Mouse (Mus musculus) midbrain, embryonic 11.5 days (tissue): ENCODE measurements at regions not wholly inside any gene's neighbourhood (a gene's known extent, or its start where the extent isn't known, plus 50 kb on each side); places are given as distances from the start of the nearest gene placed in this dataset.
A peak's percentile ranks its signal among the peaks of the same experiment; 100 is the strongest.
"Not testable (repeated sequence)": the region's sequence is repeated elsewhere in the genome, so short reads cannot be mapped to it uniquely, and the experiment has no call there.

Experiments used
- ATAC-seq: fragments of 200-750 bp; cut with Nextera tagmentation; 2 replicates; pipeline ENCODE4 v1.8.0; 2017; ENCODE audit warnings: moderate TSS enrichment, moderate library complexity; ENCODE audit not compliant: low FRiP score
- DNase-seq: peaks from one replicate; pipeline ENCODE4 v3.0.0; 2015; ENCODE audit warnings: low spot score; ENCODE audit errors: missing footprints
- H3K27ac ChIP-seq: fragments of 300-500 bp; sonication (generic); 2 replicates; pipeline ENCODE4 v1.5.1; 2014; ENCODE audit warnings: low read depth, low read length
- H3K27me3 ChIP-seq: fragments of 300-500 bp; sonication (generic); 2 replicates; pipeline ENCODE4 v1.6.1; 2014; ENCODE audit warnings: mild to moderate bottlenecking, low read length, moderate library complexity, mixed read lengths; ENCODE audit not compliant: control insufficient read depth, insufficient read depth
- H3K36me3 ChIP-seq: fragments of 300-500 bp; sonication (generic); 2 replicates; pipeline ENCODE4 v1.6.1; 2014; ENCODE audit warnings: mild to moderate bottlenecking, low read length, moderate library complexity, mixed read lengths; ENCODE audit not compliant: control insufficient read depth, insufficient read depth
- H3K4me1 ChIP-seq: fragments of 300-500 bp; sonication (generic); 2 replicates; pipeline ENCODE4 v1.6.1; 2014; ENCODE audit warnings: low read length; ENCODE audit not compliant: control insufficient read depth, insufficient read depth
- H3K4me2 ChIP-seq: fragments of 300-500 bp; sonication (generic); 2 replicates; pipeline ENCODE4 v1.6.1; 2014; ENCODE audit warnings: mild to moderate bottlenecking, moderate library complexity
- H3K4me3 ChIP-seq: fragments of 300-500 bp; sonication (generic); 2 replicates; pipeline ENCODE4 v1.5.1; 2014; ENCODE audit warnings: low read depth, low read length
- H3K9ac ChIP-seq: fragments of 300-500 bp; sonication (generic); 2 replicates; pipeline ENCODE4 v1.6.1; 2014; ENCODE audit warnings: low read length
- H3K9me3 ChIP-seq: fragments of 300-500 bp; sonication (generic); 2 replicates; pipeline ENCODE4 v1.6.1; 2016; ENCODE audit warnings: low read length; ENCODE audit not compliant: control insufficient read depth
- WGBS: fragments of 180-500 bp; shearing (Covaris S2); extraction: QIAGEN DNeasy Blood & Tissue Kit; methylation state at CpG from one replicate; pipeline ENCODE4 v1.1.7; 2014; 5-methylcytosine and 5-hydroxymethylcytosine counted together

DNA sequence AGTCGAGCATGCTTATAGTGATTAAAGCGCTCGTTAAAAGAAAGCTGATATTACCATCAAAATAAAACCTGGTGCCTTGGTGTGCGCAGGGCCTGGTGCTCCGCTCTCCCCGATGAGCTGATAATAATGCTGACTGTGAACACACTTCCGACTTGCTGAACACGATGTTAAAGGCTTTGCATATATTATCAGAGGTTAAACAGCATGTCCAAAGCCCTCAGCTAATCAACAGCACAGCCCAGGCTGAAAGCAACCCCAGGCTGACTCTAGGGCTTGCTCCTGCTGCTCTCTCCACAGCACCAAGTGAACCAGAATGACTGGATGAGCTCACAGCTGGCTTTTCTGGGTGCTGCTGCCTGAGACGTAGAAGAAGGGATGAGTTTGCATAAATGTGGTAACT, 238.2 kb upstream of the 1700012A03Rik start:
- H3K9ac ChIP-seq, result no peak overlapping the region
- H3K4me1 ChIP-seq, result peaks cover 9% of the 10 kb centered on the region
- H3K4me3 ChIP-seq, result no peak overlapping the region
- H3K36me3 ChIP-seq, result no peaks in the 10 kb centered on the region
- ATAC-seq, result peak; percentile 78
- WGBS, result 30% methylated on average over 9 of the region's 9 CpGs
- H3K27me3 ChIP-seq, result no peaks in the 10 kb centered on the region
- no peak for DNase-seq
- no peak overlapping the region for H3K27ac ChIP-seq
- H3K4me2 ChIP-seq, result no peak overlapping the region
- H3K9me3 ChIP-seq, result no peaks in the 10 kb centered on the region

DNA sequence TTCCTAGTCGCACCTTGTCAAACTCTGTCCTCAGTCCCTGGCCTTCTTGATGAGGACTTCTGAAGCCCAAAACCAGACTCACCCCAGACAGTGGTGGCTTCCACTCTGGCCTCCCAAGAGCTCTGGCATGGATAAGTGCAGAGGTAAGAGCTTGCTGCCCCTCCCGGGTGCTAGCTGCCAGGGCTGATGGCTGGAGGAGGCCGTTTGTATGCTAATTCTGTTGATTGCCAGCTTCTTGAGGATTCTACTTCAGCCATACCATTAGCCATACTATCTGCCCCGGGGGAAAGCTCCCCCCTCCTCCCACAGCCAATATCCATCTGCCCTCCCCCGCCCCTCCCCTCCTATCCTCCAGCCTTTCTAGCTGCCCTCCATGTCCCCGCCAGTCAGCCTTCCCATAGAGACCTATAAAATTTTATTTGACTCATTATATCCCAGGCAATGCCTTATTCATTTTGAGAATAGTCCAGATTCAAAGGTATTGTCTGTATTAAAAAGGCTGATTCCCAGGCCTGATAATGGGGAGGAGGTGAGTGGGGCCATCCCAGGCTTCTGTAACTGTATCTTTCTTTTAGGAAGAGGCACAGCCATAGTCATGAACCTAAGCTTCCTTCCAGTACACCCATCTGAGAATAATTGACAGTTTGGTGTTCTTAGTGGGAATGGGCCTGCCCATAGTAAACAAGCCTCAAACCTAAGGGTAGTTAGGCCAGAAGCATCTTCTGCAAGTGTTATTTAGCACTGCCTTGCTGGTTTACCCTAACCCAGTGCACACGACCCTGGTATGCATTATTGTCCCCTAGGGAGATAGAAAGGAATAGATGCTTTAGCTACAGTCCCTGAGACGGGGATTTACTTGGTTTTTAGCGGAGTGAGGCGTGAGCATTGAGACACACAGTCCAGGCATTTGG, 239.2 kb upstream of the 1700012A03Rik start:
- DNase-seq (no peak), ATAC-seq (no peak)
- H3K27me3 ChIP-seq, result no peaks in the 10 kb centered on the region
- peaks cover 9% of the 10 kb centered on the region for H3K4me1 ChIP-seq
- H3K9me3 ChIP-seq, result no peaks in the 10 kb centered on the region
- H3K36me3 ChIP-seq, result no peaks in the 10 kb centered on the region
- no peak overlapping the region for H3K4me2 ChIP-seq
- no peak overlapping the region for H3K9ac ChIP-seq
- H3K27ac ChIP-seq, result no peak overlapping the region
- WGBS, result 53% methylated on average over 10 of the region's 10 CpGs
- H3K4me3 ChIP-seq, result no peak overlapping the region

DNA sequence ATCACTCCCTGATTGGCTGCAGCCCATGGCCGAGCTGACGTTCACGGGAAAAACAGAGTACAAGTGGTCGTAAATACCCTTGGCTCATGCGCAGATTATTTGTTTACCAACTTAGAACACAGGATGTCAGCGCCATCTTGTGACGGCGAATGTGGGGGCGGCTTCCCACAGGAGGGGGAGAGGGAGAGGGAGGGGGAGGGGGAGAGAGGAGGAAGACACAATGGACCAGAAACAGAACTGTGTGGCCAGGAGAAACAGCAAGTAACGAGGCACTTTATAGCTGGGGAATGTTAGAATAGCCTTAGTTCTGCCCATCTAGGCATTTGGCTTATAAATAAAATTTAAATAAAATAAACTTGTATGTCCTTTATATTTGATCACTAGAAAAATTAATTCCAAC, 240.7 kb upstream of the Podxl start:
- 77% methylated on average over 2 of the region's 10 CpGs for WGBS
- not testable (repeated sequence) for H3K9me3 ChIP-seq, H3K36me3 ChIP-seq, H3K27ac ChIP-seq, H3K27me3 ChIP-seq, DNase-seq, ATAC-seq, H3K4me1 ChIP-seq, H3K9ac ChIP-seq, H3K4me3 ChIP-seq, H3K4me2 ChIP-seq

DNA sequence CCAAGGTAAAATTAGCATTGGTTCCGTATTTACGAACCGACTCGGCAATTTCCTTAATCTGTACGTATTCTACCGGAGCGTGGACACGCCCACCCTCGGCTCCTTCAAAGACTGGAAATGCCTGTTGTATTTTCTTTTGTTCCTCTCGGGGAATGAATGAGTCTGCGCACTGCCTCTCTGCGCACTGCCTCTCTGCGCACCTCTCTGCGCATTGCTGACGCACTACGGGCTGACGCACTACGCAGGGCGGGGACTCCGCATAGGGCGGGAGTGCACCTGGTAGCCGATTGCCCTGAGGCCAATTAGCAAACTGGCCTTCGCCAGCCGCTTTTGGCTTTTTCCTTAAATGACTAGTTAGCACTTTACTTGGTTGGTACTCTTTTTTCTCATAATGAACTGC, 239.4 kb upstream of the Podxl start:
- not testable (repeated sequence) for ATAC-seq, DNase-seq, H3K27ac ChIP-seq, H3K36me3 ChIP-seq, H3K27me3 ChIP-seq, H3K4me2 ChIP-seq, H3K9ac ChIP-seq, H3K4me3 ChIP-seq, H3K9me3 ChIP-seq, H3K4me1 ChIP-seq
- 84% methylated on average over 12 of the region's 24 CpGs for WGBS

DNA sequence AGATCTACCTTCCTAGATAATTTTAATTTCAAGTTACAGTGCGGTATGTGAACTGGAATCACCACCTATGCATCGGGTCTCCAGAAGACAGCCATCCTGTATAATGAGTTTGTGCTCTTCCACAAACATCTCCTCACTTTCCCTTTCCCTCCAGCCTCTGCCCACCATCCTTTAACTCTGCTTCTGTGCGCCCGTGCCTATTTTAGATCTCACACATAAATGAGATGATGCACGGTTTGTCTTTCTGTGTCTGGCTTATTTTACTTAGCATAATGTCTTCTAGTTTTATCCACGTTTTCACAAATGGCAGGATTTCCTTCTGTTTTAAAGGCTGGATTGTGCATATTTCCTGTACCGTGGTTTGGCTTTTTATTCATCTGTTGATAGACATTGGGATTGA, 227.8 kb upstream of the Podxl start:
- WGBS, result 87% methylated on average over 7 of the region's 7 CpGs
- DNase-seq (no peak), ATAC-seq (no peak)
- Histone ChIP-seq H3K27ac (no peak overlapping the region), H3K9me3 (no peaks in the 10 kb centered on the region), H3K4me2 (no peak overlapping the region), H3K36me3 (no peaks in the 10 kb centered on the region), H3K4me3 (no peak overlapping the region), H3K27me3 (no peaks in the 10 kb centered on the region), H3K4me1 (no peaks in the 10 kb centered on the region), H3K9ac (no peak overlapping the region)

DNA sequence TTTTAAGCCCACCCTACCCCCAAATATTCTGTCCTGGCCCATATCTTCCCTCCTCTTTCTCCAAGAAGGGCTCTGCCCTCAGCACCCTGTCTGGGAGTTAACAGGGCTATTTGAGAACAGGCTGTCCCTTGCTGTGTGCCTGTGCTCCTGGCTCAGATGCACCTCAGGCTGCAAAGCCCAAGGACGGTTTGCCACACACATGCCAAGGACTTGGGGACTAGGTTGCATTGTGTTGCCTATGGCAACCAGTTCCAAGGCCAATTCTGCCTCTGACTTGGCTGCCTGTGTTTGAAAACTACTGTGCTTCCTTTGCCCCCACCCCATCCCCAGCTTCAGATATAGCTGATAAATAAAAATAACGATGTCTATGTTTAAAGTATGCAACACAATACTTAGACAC, 227.1 kb upstream of the Podxl start:
- Histone ChIP-seq H3K4me1 (no peaks in the 10 kb centered on the region), H3K9ac (no peak overlapping the region), H3K27ac (no peak overlapping the region), H3K9me3 (no peaks in the 10 kb centered on the region), H3K27me3 (no peaks in the 10 kb centered on the region), H3K36me3 (no peaks in the 10 kb centered on the region), H3K4me3 (no peak overlapping the region), H3K4me2 (no peak overlapping the region)
- DNase-seq (no peak), ATAC-seq (no peak)
- WGBS, result 65% methylated on average over 2 of the region's 2 CpGs

DNA sequence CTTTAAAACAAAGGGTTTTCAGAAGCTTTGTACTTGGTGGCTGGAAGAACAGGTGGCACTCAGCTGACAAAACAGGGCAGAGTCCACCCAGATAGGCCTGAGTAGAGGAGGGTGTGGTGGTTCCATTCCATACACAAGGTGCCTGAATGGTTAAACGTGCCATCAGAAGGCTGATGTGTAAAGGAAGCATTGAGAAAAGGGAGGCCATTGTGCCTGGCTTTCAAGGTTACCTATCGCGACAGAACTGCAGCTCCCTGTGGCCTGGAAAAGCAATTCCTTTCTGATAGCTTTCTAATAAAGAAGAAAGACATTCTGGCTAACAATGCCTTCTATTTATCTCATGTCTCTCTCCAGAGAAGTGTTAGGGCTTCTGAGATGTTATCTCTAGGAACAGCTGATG, 213.1 kb upstream of the Podxl start:
- DNase-seq, result peak; percentile 75
- no peak for ATAC-seq
- 69% methylated on average over 3 of the region's 3 CpGs for WGBS
- Histone ChIP-seq H3K27me3 (no peaks in the 10 kb centered on the region), H3K27ac (no peak overlapping the region), H3K36me3 (no peaks in the 10 kb centered on the region), H3K9ac (no peak overlapping the region), H3K4me3 (no peak overlapping the region), H3K4me2 (no peak overlapping the region), H3K9me3 (no peaks in the 10 kb centered on the region), H3K4me1 (no peaks in the 10 kb centered on the region)

DNA sequence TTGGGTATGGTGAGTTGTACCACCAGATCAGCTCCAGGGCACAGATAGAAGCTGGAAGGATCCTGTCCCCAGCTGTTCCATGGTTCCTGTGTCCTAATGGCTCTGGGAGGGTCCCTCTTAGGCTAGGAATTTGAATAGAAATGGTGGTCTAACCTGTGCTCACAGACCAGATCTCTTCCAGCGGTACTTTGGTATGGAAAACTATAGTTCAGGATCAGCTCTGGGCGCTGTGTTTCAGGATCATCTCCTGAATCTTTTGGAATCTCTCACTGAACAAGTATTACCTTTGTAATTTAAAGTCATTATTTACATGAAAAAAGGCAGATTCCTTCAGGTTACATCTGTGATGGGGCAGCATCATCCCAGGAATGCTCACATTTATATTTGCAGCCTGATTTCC, 208.1 kb upstream of the Podxl start:
- H3K9ac ChIP-seq, result no peak overlapping the region
- no peak for ATAC-seq
- 92% methylated on average over 2 of the region's 2 CpGs for WGBS
- no peak overlapping the region for H3K4me2 ChIP-seq
- H3K4me1 ChIP-seq, result no peaks in the 10 kb centered on the region
- no peak overlapping the region for H3K27ac ChIP-seq
- H3K27me3 ChIP-seq, result no peaks in the 10 kb centered on the region
- H3K36me3 ChIP-seq, result no peaks in the 10 kb centered on the region
- H3K4me3 ChIP-seq, result no peak overlapping the region
- H3K9me3 ChIP-seq, result no peaks in the 10 kb centered on the region
- DNase-seq, result no peak

DNA sequence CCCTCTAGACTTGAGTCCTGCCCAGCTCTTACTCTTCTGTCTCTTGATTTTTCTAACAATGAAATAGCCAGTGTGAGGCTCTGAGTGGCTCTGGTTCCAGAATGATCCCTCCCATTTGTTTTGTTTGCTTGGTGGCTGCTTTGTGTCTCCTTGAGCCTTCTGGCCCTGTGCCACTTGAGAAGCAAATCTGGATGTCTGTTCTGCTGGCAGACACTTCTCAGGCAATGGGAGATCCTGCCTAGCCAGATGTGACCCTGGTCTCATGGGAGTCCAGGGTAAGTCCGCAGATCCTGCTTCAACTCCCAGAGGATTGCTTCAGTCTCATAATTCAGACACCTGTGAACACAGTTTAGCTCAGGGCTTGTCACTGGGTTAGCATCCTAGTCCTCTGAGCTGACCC, 181.8 kb upstream of the Podxl start:
- Histone ChIP-seq H3K36me3 (no peaks in the 10 kb centered on the region), H3K27me3 (no peaks in the 10 kb centered on the region), H3K4me2 (no peak overlapping the region), H3K9ac (no peak overlapping the region), H3K4me3 (no peak overlapping the region), H3K4me1 (no peaks in the 10 kb centered on the region), H3K9me3 (no peaks in the 10 kb centered on the region), H3K27ac (no peak overlapping the region)
- ATAC-seq (no peak), DNase-seq (no peak)
- WGBS, result 68% methylated on average over 1 of the region's 1 CpGs
